Comparison of ENCODE assay signal across 8 mouse cellular contexts in the genomic region with DNA sequence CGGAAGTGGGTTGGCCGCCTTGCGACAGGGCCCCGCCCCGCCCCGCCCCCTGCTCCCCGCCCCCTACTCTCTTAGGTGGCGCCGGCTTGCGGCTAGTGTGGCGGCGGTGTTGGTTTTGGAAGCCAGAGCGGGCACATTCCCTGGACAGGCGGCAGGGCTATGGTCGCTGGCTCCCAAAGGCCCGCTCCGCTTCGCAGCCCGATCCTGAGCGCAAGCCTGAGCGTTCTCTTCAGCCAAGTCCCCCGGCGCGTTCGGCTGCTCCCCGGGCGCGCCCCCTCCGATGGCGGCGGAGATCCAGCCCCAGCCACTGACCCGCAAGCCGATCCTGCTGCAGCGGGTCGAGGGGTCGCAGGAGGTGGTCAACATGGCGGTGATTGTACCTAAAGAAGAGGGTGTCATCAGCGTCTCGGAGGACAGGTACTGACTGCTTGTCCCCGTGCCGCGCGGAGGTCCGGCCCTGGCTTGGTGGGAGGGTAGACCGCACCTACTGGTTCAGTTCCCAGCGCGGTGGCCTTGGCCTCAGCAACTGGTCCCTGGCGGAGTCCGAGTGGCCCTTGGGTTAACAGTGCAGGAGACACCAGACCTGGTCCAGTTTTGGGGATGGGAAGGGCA. TPM values are rescaled to one million over a fixed set of nuclear protein-coding genes. Genes with fewer than 3 reads are reported as not detected.
DNase-seq lines count a peak whose midpoint lies in the region; ATAC-seq and TF ChIP-seq lines count a peak whose summit lies in the region.

Gene Wdfy2 (plus strand): TSS at position 38 of the 612 bp plus-strand sequence.

- peak; percentile 53 for DNase-seq in embryo, embryonic 10.5 days (ENCODE audit: low spot score)
- DNase-seq in embryo, embryonic 9.5 days (ENCODE audit: extremely low spot score), result no peak
- peak; percentile 65 to 67 for DNase-seq in adrenal gland, adult 18-20 months (ENCODE audit: low spot score in 2 of 2)
- DNase-seq in hindbrain, postnatal 0 days (ENCODE audit: low spot score), result peak; percentile 47
- no peak for DNase-seq in left cerebral cortex, postnatal 4 days

- TF ChIP-seq POLR2A in testis, adult 2 months (IDR thresholded peaks at IDR 0.05; ENCODE audit: control insufficient read depth, low read depth, low read length), result peak; percentile 22; the same call in 1 of the 2 replicates

- peaks cover 15% of the 10 kb centered on the region for H3K4me1 ChIP-seq in forebrain, embryonic 16.5 days (replicated peaks; ENCODE audit: control insufficient read depth, insufficient read depth, low read length)
- H3K4me1 ChIP-seq in hindbrain, postnatal 0 days (ENCODE audit: insufficient read depth, low read length), result peaks cover 7% of the 10 kb centered on the region; the same call in 1 of the 2 replicates
- 0 out of 2 replicates have a peak, but pooled peaks cover 2% of the 10 kb centered on the region for H3K4me1 ChIP-seq in testis, adult 2 months (ENCODE audit: control insufficient read depth, insufficient read depth, low read length)

- peak; percentile 16 for ATAC-seq in forebrain, embryonic 16.5 days
- ATAC-seq in hindbrain, postnatal 0 days, result peak; percentile 20; the same call in 1 of the 2 replicates
- ATAC-seq in megakaryocyte-erythroid progenitor cell, adult 5-6 weeks (replicated peaks; ENCODE audit: low FRiP score, low TSS enrichment, poor library complexity, severe bottlenecking), result peak; percentile 27

- H3K27ac ChIP-seq in forebrain, embryonic 16.5 days (ENCODE audit: low read length), result peak within 1 kb of the TSS; percentile 85
- H3K27ac ChIP-seq in hindbrain, postnatal 0 days, result peak within 1 kb of the TSS; percentile 77
- peak within 1 kb of the TSS; percentile 95 for H3K27ac ChIP-seq in testis, adult 2 months (ENCODE audit: control insufficient read depth, insufficient read depth, low read depth, low read length)

- H3K4me2 ChIP-seq in forebrain, embryonic 16.5 days (ENCODE audit: low read length), result peak within 1 kb of the TSS; percentile 77
- peak within 1 kb of the TSS; percentile 81 for H3K4me2 ChIP-seq in hindbrain, postnatal 0 days (ENCODE audit: low read depth, low read length)

- H3K27me3 ChIP-seq in forebrain, embryonic 16.5 days (replicated peaks; ENCODE audit: control insufficient read depth, insufficient read depth, low read length), result no peaks in the 10 kb centered on the region
- H3K27me3 ChIP-seq in hindbrain, postnatal 0 days (ENCODE audit: insufficient read depth, low read length), result no peaks in the 10 kb centered on the region
- no peaks in the 10 kb centered on the region for H3K27me3 ChIP-seq in testis, adult 2 months (ENCODE audit: control insufficient read depth, insufficient read depth, low read length)

- intact Hi-C loops in left cerebral cortex, postnatal 4 days (cut with DNase I), result no loop called here

- peak within 1 kb of the TSS; percentile 84 for H3K9ac ChIP-seq in forebrain, embryonic 16.5 days (replicated peaks; ENCODE audit: low read depth, low read length)
- peak within 1 kb of the TSS; percentile 70 for H3K9ac ChIP-seq in hindbrain, postnatal 0 days (replicated peaks; ENCODE audit: low read length)

- H3K36me3 ChIP-seq in forebrain, embryonic 16.5 days (ENCODE audit: control insufficient read depth, insufficient read depth), result peaks cover 3% of the 10 kb centered on the region; the same call in 1 of the 2 replicates
- H3K36me3 ChIP-seq in hindbrain, postnatal 0 days (ENCODE audit: insufficient read depth, low read length), result no peaks in the 10 kb centered on the region
- no peaks in the 10 kb centered on the region for H3K36me3 ChIP-seq in testis, adult 2 months (ENCODE audit: control insufficient read depth, insufficient read depth, low read length)

- H3K4me3 ChIP-seq in forebrain, embryonic 16.5 days (replicated peaks; ENCODE audit: low read length), result peak within 1 kb of the TSS; percentile 78
- peak within 1 kb of the TSS; percentile 86 for H3K4me3 ChIP-seq in hindbrain, postnatal 0 days (ENCODE audit: low read length)
- H3K4me3 ChIP-seq in testis, adult 2 months (ENCODE audit: control insufficient read depth, low read depth, low read length), result peak within 1 kb of the TSS; percentile 96

- under 1% methylated on average over 45 of the region's 49 CpGs for WGBS in forebrain, embryonic 16.5 days
- WGBS in hindbrain, postnatal 0 days, result under 1% methylated on average over 39 of the region's 49 CpGs

- TF ChIP-seq CTCF in hindbrain, postnatal 0 days (IDR thresholded peaks at IDR 0.05; ENCODE audit: low read depth), result no peak
- no peak for TF ChIP-seq CTCF in testis, adult 2 months (IDR thresholded peaks at IDR 0.05; ENCODE audit: control insufficient read depth, insufficient read depth, insufficient replicate concordance, low read depth, low read length)

- H3K9me3 ChIP-seq in forebrain, embryonic 16.5 days (ENCODE audit: control insufficient read depth, low read length), result no peaks in the 10 kb centered on the region
- H3K9me3 ChIP-seq in hindbrain, postnatal 0 days (ENCODE audit: low read length), result no peaks in the 10 kb centered on the region

RNA-seq across cellular contexts. Expression of gene Wdfy2, which starts in this region (rescaled TPM):
- total RNA-seq in adrenal gland, adult 18-20 months (2021), result 10 to 100 TPM; 20.0 to 33.7 TPM
- 8.9 and 11.0 TPM in 2 replicates for polyA plus RNA-seq in forebrain, embryonic 16.5 days (2015; fragmentation: Nextera tagmentation; extraction: Ambion mirVana)
- 16.9 and 20.6 TPM in 2 replicates for total RNA-seq in hindbrain, postnatal 0 days (2014; rRNA removed)
- polyA plus RNA-seq in hindbrain, postnatal 0 days (2015; fragmentation: Nextera tagmentation; extraction: Ambion mirVana), result 4.5 and 4.6 TPM in 2 replicates
- 10 to 100 TPM; 15.6 to 15.8 TPM for total RNA-seq in left cerebral cortex, postnatal 4 days (2021)
- 2.8 and 5.7 TPM in 2 replicates for total RNA-seq in megakaryocyte-erythroid progenitor cell, adult 5-6 weeks (2014; fragmentation: Nextera tagmentation)
- 4.8 and 4.9 TPM in 2 replicates for total RNA-seq in megakaryocyte-erythroid progenitor cell, adult 5-6 weeks (2017)
- polyA plus RNA-seq in testis, adult 2 months (2012; rRNA removed), result 4.1 and 4.2 TPM in 2 replicates

Comparison
In these comparisons a context has a peak if more than half of its experiments do, and no peak if none do; other contexts are left out.
1. DNase-seq: peak in embryo, embryonic 10.5 days (single experiment), adrenal gland, adult 18-20 months (2 of 2) and hindbrain, postnatal 0 days (single experiment); none in embryo, embryonic 9.5 days (single experiment) and left cerebral cortex, postnatal 4 days (single experiment).
2. Peak in every context shown above with its lines, with median percentiles within 50 percentile points of each other: ATAC-seq, H3K27ac ChIP-seq and H3K4me3 ChIP-seq.